Mouse (Mus musculus) embryonic facial prominence, embryonic 14.5 days (tissue): ENCODE data around the gene Blmh. TPM values are rescaled to one million over a fixed set of nuclear protein-coding genes. Genes with fewer than 3 reads are reported as not detected.

ENCODE experiments used
- ATAC-seq: fragments of 200-750 bp; cut with Nextera tagmentation; 2 replicates; pipeline ENCODE4 v1.8.0; 2017; ENCODE audit warnings: low read depth, moderate number of reproducible peaks, moderate TSS enrichment
- DNase-seq: peaks from one replicate; pipeline ENCODE4 v3.0.0-alpha.2; 2015; ENCODE audit warnings: low spot score
- H3K27ac ChIP-seq: fragments of 300-500 bp; sonication (generic); replicated peaks from 2 replicates; pipeline ENCODE4 v1.5.1; 2014; ENCODE audit warnings: low read depth, mild to moderate bottlenecking, low read length, moderate library complexity
- H3K27me3 ChIP-seq: fragments of 300-500 bp; sonication (generic); replicated peaks from 2 replicates; pipeline ENCODE4 v1.6.1; 2014; ENCODE audit warnings: low read length; ENCODE audit not compliant: control insufficient read depth, insufficient read depth
- H3K36me3 ChIP-seq: fragments of 300-500 bp; sonication (generic); 2 replicates; pipeline ENCODE4 v1.6.1; 2014; ENCODE audit warnings: low read length, mixed read lengths; ENCODE audit not compliant: control insufficient read depth, insufficient read depth
- H3K4me1 ChIP-seq: fragments of 300-500 bp; sonication (generic); 2 replicates; pipeline ENCODE4 v1.6.1; 2014; ENCODE audit warnings: antibody characterized with exemption, low read length; ENCODE audit not compliant: control insufficient read depth, insufficient read depth
- H3K4me2 ChIP-seq: fragments of 300-500 bp; sonication (generic); 2 replicates; pipeline ENCODE4 v1.6.1; 2014; ENCODE audit warnings: low read depth, mild to moderate bottlenecking, low read length, moderate library complexity, mixed read lengths
- H3K4me3 ChIP-seq: fragments of 300-500 bp; sonication (generic); 2 replicates; pipeline ENCODE4 v1.5.1; 2014; ENCODE audit warnings: low read depth, mild to moderate bottlenecking, low read length
- H3K9ac ChIP-seq: fragments of 300-500 bp; sonication (generic); 2 replicates; pipeline ENCODE4 v1.6.1; 2014; ENCODE audit warnings: low read depth, mild to moderate bottlenecking, low read length, moderate library complexity, mixed read lengths
- H3K9me3 ChIP-seq: fragments of 300-500 bp; sonication (generic); 2 replicates; pipeline ENCODE4 v1.6.1; 2016; ENCODE audit warnings: low read length; ENCODE audit not compliant: control insufficient read depth
- WGBS: fragments of 180-500 bp; shearing (Covaris S2); extraction: QIAGEN DNeasy Blood & Tissue Kit; methylation state at CpG from one replicate; pipeline ENCODE4 v1.1.7; 2014; 5-methylcytosine and 5-hydroxymethylcytosine counted together
- polyA plus RNA-seq: library from polyadenylated mRNA; unstranded; fragments of >200 nt; fragmentation: Nextera tagmentation; extraction: Ambion mirVana; gene quantifications from 2 replicates; pipeline ENCODE4 v1.2.1, GENCODE M21; 2014

Blmh gene
- polyA plus RNA-seq, 1 experiment from 2014 or later: 127 TPM

- Histone ChIP-seq H3K27me3 (peaks cover 49% of the 10 kb centered on the region), H3K4me2 (peak within 1 kb of the TSS; percentile 93), H3K9ac (peak within 1 kb of the TSS; percentile 55), H3K9me3 (no peaks in the 10 kb centered on the region), H3K4me1 (peaks cover 10% of the 10 kb centered on the region; the same call in 1 of the 2 replicates), H3K4me3 (peak within 1 kb of the TSS; percentile 41), H3K36me3 (no peaks in the 10 kb centered on the region), H3K27ac (no peak within 1 kb of the TSS)
- WGBS: 2% methylated on average over 28 of the region's 52 CpGs
- DNase-seq: no peak
- ATAC-seq: peak; percentile 31; the same call in 1 of the 2 replicates
Observed at GRCm38 (mm10) chr11:76997916-76998704, 73.5 kb downstream of the Blmh start, which contains the start of gene Slc6a4. TSS of gene Slc6a4 (plus strand) at chr11:76998603.

- H3K9me3 ChIP-seq: no peaks in the 10 kb centered on the region
- peaks cover 49% of the 10 kb centered on the region for H3K27me3 ChIP-seq
- H3K27ac ChIP-seq: no peak overlapping the region
- H3K4me2 ChIP-seq: peak overlapping the region; percentile 93
- ATAC-seq: no peak
- H3K4me3 ChIP-seq: peak overlapping the region; percentile 41
- DNase-seq: no peak
- H3K9ac ChIP-seq: peak overlapping the region; percentile 55
- peaks cover 10% of the 10 kb centered on the region; the same call in 1 of the 2 replicates for H3K4me1 ChIP-seq
- 14% methylated on average over 24 of the region's 24 CpGs for WGBS
- no peaks in the 10 kb centered on the region for H3K36me3 ChIP-seq
Observed at GRCm38 (mm10) chr11:76998705-76999226, 74.2 kb downstream of the Blmh start.

GRCm38 (mm10) chr11:77000741-77001140 is 76.1 kb downstream of the Blmh start:
- 50% methylated on average over 5 of the region's 5 CpGs for WGBS
- peaks cover 10% of the 10 kb centered on the region; the same call in 1 of the 2 replicates for H3K4me1 ChIP-seq
- H3K9ac ChIP-seq: no peak overlapping the region
- ATAC-seq: no peak
- no peak for DNase-seq
- peaks cover 44% of the 10 kb centered on the region for H3K27me3 ChIP-seq
- H3K9me3 ChIP-seq: no peaks in the 10 kb centered on the region
- H3K27ac ChIP-seq: no peak overlapping the region
- no peak overlapping the region for H3K4me3 ChIP-seq
- H3K4me2 ChIP-seq: no peak overlapping the region
- no peaks in the 10 kb centered on the region for H3K36me3 ChIP-seq

- Histone ChIP-seq H3K9me3 (no peaks in the 10 kb centered on the region), H3K4me2 (no peak overlapping the region), H3K9ac (no peak overlapping the region), H3K27ac (no peak overlapping the region), H3K4me1 (peaks cover 16% of the 10 kb centered on the region), H3K4me3 (no peak overlapping the region), H3K36me3 (no peaks in the 10 kb centered on the region), H3K27me3 (peaks cover 29% of the 10 kb centered on the region)
- 54% methylated on average over 1 of the region's 1 CpGs for WGBS
- DNase-seq (no peak), ATAC-seq (no peak)
Observed at GRCm38 (mm10) chr11:77002361-77002760, 77.8 kb downstream of the Blmh start.

GRCm38 (mm10) chr11:77005881-77006280 is 81.3 kb downstream of the Blmh start:
- no peak for ATAC-seq
- H3K27ac ChIP-seq: no peak overlapping the region
- no peak overlapping the region for H3K4me3 ChIP-seq
- no peaks in the 10 kb centered on the region for H3K36me3 ChIP-seq
- WGBS: 30% methylated on average over 4 of the region's 4 CpGs
- H3K4me2 ChIP-seq: no peak overlapping the region
- H3K9ac ChIP-seq: no peak overlapping the region
- H3K4me1 ChIP-seq: peaks cover 5% of the 10 kb centered on the region; the same call in 1 of the 2 replicates
- no peaks in the 10 kb centered on the region for H3K9me3 ChIP-seq
- no peak for DNase-seq
- H3K27me3 ChIP-seq: no peaks in the 10 kb centered on the region

- Histone ChIP-seq H3K4me1 (peaks cover 5% of the 10 kb centered on the region; the same call in 1 of the 2 replicates), H3K4me3 (no peak overlapping the region), H3K27ac (no peak overlapping the region), H3K9me3 (no peaks in the 10 kb centered on the region), H3K27me3 (no peaks in the 10 kb centered on the region), H3K4me2 (no peak overlapping the region), H3K9ac (0 out of 2 replicates have a peak overlapping the region, but pooled peaks have one; percentile 3), H3K36me3 (no peaks in the 10 kb centered on the region)
- DNase-seq (no peak), ATAC-seq (no peak)
- 28% methylated on average over 6 of the region's 6 CpGs for WGBS
Observed at GRCm38 (mm10) chr11:77006616-77007015, 82.0 kb downstream of the Blmh start.

GRCm38 (mm10) chr11:77009069-77010025 is 84.7 kb downstream of the Blmh start:
- DNase-seq: no peak
- H3K4me3 ChIP-seq: no peak overlapping the region
- peaks cover 5% of the 10 kb centered on the region; the same call in 1 of the 2 replicates for H3K4me1 ChIP-seq
- H3K27me3 ChIP-seq: no peaks in the 10 kb centered on the region
- no peak overlapping the region for H3K4me2 ChIP-seq
- ATAC-seq: no peak
- no peak overlapping the region for H3K9ac ChIP-seq
- H3K9me3 ChIP-seq: no peaks in the 10 kb centered on the region
- H3K36me3 ChIP-seq: no peaks in the 10 kb centered on the region
- no peak overlapping the region for H3K27ac ChIP-seq
- WGBS: 71% methylated on average over 15 of the region's 16 CpGs

GRCm38 (mm10) chr11:77010762-77011475 is 86.3 kb downstream of the Blmh start:
- Histone ChIP-seq H3K9me3 (no peaks in the 10 kb centered on the region), H3K4me1 (peaks cover 5% of the 10 kb centered on the region; the same call in 1 of the 2 replicates), H3K27ac (no peak overlapping the region), H3K36me3 (no peaks in the 10 kb centered on the region), H3K4me2 (no peak overlapping the region), H3K9ac (no peak overlapping the region), H3K27me3 (no peaks in the 10 kb centered on the region), H3K4me3 (no peak overlapping the region)
- ATAC-seq (no peak), DNase-seq (no peak)
- WGBS: 81% methylated on average over 10 of the region's 10 CpGs
